Mouse (Mus musculus): ENCODE measurements around the gene Swi5. TPM values are rescaled to one million over a fixed set of nuclear protein-coding genes. Genes with fewer than 3 reads are reported as not detected.

The Swi5 gene
- polyA plus RNA-seq, 1 experiment from 2014 or later = 369 TPM

- Histone ChIP-seq H3K4me3 (ENCODE audit: low read depth, low read length) (no peak overlapping the region), H3K36me3 (ENCODE audit: control insufficient read depth, insufficient read depth, low read length) (no peaks in the 10 kb centered on the region), H3K27ac (ENCODE audit: low read depth, low read length) (no peak overlapping the region), H3K9me3 (ENCODE audit: control insufficient read depth, low read length) (no peaks in the 10 kb centered on the region), H3K4me2 (no peak overlapping the region), H3K27me3 (replicated peaks; ENCODE audit: control insufficient read depth, insufficient read depth, low read length) (peaks cover 20% of the 10 kb centered on the region), H3K4me1 (replicated peaks; ENCODE audit: control insufficient read depth, insufficient read depth, low read length) (peaks cover 11% of the 10 kb centered on the region), H3K9ac (ENCODE audit: low read depth, low read length) (no peak overlapping the region)
- DNase-seq (ENCODE audit: low spot score) (no peak), ATAC-seq (replicated peaks; ENCODE audit: low FRiP score) (no peak)
- WGBS = 83% methylated on average over 7 of the region's 7 CpGs
Measured at GRCm38 (mm10) chr2:32322754-32323741, 35.2 kb upstream of the Swi5 start.

- Histone ChIP-seq H3K4me1 (replicated peaks; ENCODE audit: control insufficient read depth, insufficient read depth, low read length) (peaks cover 22% of the 10 kb centered on the region), H3K27me3 (replicated peaks; ENCODE audit: control insufficient read depth, insufficient read depth, low read length) (peaks cover 33% of the 10 kb centered on the region), H3K27ac (ENCODE audit: low read depth, low read length) (no peak overlapping the region), H3K4me3 (ENCODE audit: low read depth, low read length) (no peak overlapping the region), H3K4me2 (no peak overlapping the region), H3K36me3 (ENCODE audit: control insufficient read depth, insufficient read depth, low read length) (no peaks in the 10 kb centered on the region), H3K9me3 (ENCODE audit: control insufficient read depth, low read length) (no peaks in the 10 kb centered on the region), H3K9ac (ENCODE audit: low read depth, low read length) (no peak overlapping the region)
- ATAC-seq (replicated peaks; ENCODE audit: low FRiP score) (no peak), DNase-seq (ENCODE audit: low spot score) (no peak)
- WGBS = 67% methylated on average over 9 of the region's 9 CpGs
Measured at GRCm38 (mm10) chr2:32321591-32322298, 33.9 kb upstream of the Swi5 start.

- no peak overlapping the region for H3K27ac ChIP-seq (ENCODE audit: low read depth, low read length)
- no peak for ATAC-seq (replicated peaks; ENCODE audit: low FRiP score)
Measured at GRCm38 (mm10) chr2:32320721-32321120, 32.8 kb upstream of the Swi5 start.

GRCm38 (mm10) chr2:32319586-32320580 lies 32.0 kb upstream of the Swi5 start:
- H3K4me3 ChIP-seq (ENCODE audit: low read depth, low read length) = no peak overlapping the region
- H3K9ac ChIP-seq (ENCODE audit: low read depth, low read length) = no peak overlapping the region
- H3K4me2 ChIP-seq = no peak overlapping the region
- H3K4me1 ChIP-seq (replicated peaks; ENCODE audit: control insufficient read depth, insufficient read depth, low read length) = peaks cover 26% of the 10 kb centered on the region
- no peaks in the 10 kb centered on the region for H3K9me3 ChIP-seq (ENCODE audit: control insufficient read depth, low read length)
- no peak for DNase-seq (ENCODE audit: low spot score)
- no peaks in the 10 kb centered on the region for H3K36me3 ChIP-seq (ENCODE audit: control insufficient read depth, insufficient read depth, low read length)
- H3K27ac ChIP-seq (ENCODE audit: low read depth, low read length) = no peak overlapping the region
- ATAC-seq (replicated peaks; ENCODE audit: low FRiP score) = no peak
- 30% methylated on average over 9 of the region's 9 CpGs for WGBS
- H3K27me3 ChIP-seq (replicated peaks; ENCODE audit: control insufficient read depth, insufficient read depth, low read length) = peaks cover 42% of the 10 kb centered on the region

More at GRCm38 (mm10) chr2:32320721-32321120, 32.8 kb upstream of the Swi5 start:
- Histone ChIP-seq H3K9me3 (ENCODE audit: control insufficient read depth, low read length) (no peaks in the 10 kb centered on the region), H3K36me3 (ENCODE audit: control insufficient read depth, insufficient read depth, low read length) (no peaks in the 10 kb centered on the region), H3K27me3 (replicated peaks; ENCODE audit: control insufficient read depth, insufficient read depth, low read length) (peaks cover 36% of the 10 kb centered on the region), H3K4me3 (ENCODE audit: low read depth, low read length) (no peak overlapping the region), H3K4me2 (no peak overlapping the region), H3K9ac (ENCODE audit: low read depth, low read length) (no peak overlapping the region), H3K4me1 (replicated peaks; ENCODE audit: control insufficient read depth, insufficient read depth, low read length) (peaks cover 23% of the 10 kb centered on the region)
- DNase-seq (ENCODE audit: low spot score) = no peak
- WGBS = 62% methylated on average over 11 of the region's 11 CpGs

- Histone ChIP-seq H3K9me3 (ENCODE audit: control insufficient read depth, low read length) (no peaks in the 10 kb centered on the region), H3K27ac (ENCODE audit: low read depth, low read length) (peak overlapping the region; percentile 47), H3K4me1 (replicated peaks; ENCODE audit: control insufficient read depth, insufficient read depth, low read length) (peaks cover 26% of the 10 kb centered on the region), H3K9ac (ENCODE audit: low read depth, low read length) (peak overlapping the region; percentile 44; the same call in 1 of the 2 replicates), H3K4me3 (ENCODE audit: low read depth, low read length) (peak overlapping the region; percentile 44), H3K36me3 (ENCODE audit: control insufficient read depth, insufficient read depth, low read length) (no peaks in the 10 kb centered on the region), H3K27me3 (replicated peaks; ENCODE audit: control insufficient read depth, insufficient read depth, low read length) (peaks cover 45% of the 10 kb centered on the region), H3K4me2 (peak overlapping the region; percentile 62)
- no peak for DNase-seq (ENCODE audit: low spot score)
- 68% methylated on average over 14 of the region's 14 CpGs for WGBS
- no peak for ATAC-seq (replicated peaks; ENCODE audit: low FRiP score)
Measured at GRCm38 (mm10) chr2:32318709-32319585, 31.1 kb upstream of the Swi5 start.

GRCm38 (mm10) chr2:32317791-32318417 lies 30.0 kb upstream of the Swi5 start:
- Histone ChIP-seq H3K36me3 (ENCODE audit: control insufficient read depth, insufficient read depth, low read length) (no peaks in the 10 kb centered on the region), H3K4me3 (ENCODE audit: low read depth, low read length) (peak overlapping the region; percentile 44), H3K9ac (ENCODE audit: low read depth, low read length) (peak overlapping the region; percentile 44; the same call in 1 of the 2 replicates), H3K27me3 (replicated peaks; ENCODE audit: control insufficient read depth, insufficient read depth, low read length) (peaks cover 50% of the 10 kb centered on the region), H3K4me1 (replicated peaks; ENCODE audit: control insufficient read depth, insufficient read depth, low read length) (peaks cover 26% of the 10 kb centered on the region), H3K4me2 (peak overlapping the region; percentile 62), H3K27ac (ENCODE audit: low read depth, low read length) (peak overlapping the region; percentile 47), H3K9me3 (ENCODE audit: control insufficient read depth, low read length) (no peaks in the 10 kb centered on the region)
- WGBS = 14% methylated on average over 19 of the region's 19 CpGs
- peak; percentile 53 for ATAC-seq (replicated peaks; ENCODE audit: low FRiP score)
- peak; percentile 70 for DNase-seq (ENCODE audit: low spot score)

- ATAC-seq (replicated peaks; ENCODE audit: low FRiP score) (no peak), DNase-seq (ENCODE audit: low spot score) (no peak)
- H3K27me3 ChIP-seq (replicated peaks; ENCODE audit: control insufficient read depth, insufficient read depth, low read length) = peaks cover 55% of the 10 kb centered on the region
- WGBS = 69% methylated on average over 20 of the region's 20 CpGs
- H3K4me2 ChIP-seq = no peak overlapping the region
- no peak overlapping the region for H3K9ac ChIP-seq (ENCODE audit: low read depth, low read length)
- H3K4me3 ChIP-seq (ENCODE audit: low read depth, low read length) = no peak overlapping the region
- H3K9me3 ChIP-seq (ENCODE audit: control insufficient read depth, low read length) = no peaks in the 10 kb centered on the region
- peak overlapping the region; percentile 47 for H3K27ac ChIP-seq (ENCODE audit: low read depth, low read length)
- peaks cover 29% of the 10 kb centered on the region for H3K4me1 ChIP-seq (replicated peaks; ENCODE audit: control insufficient read depth, insufficient read depth, low read length)
- H3K36me3 ChIP-seq (ENCODE audit: control insufficient read depth, insufficient read depth, low read length) = no peaks in the 10 kb centered on the region
Measured at GRCm38 (mm10) chr2:32316887-32317656, 29.2 kb upstream of the Swi5 start.
